Mouse (Mus musculus) testis, adult 2 months (tissue): ENCODE data around the gene Gm17606. TPM values are rescaled to one million over a fixed set of nuclear protein-coding genes. Genes with fewer than 3 reads are reported as not detected.

Experiments
- H3K27ac ChIP-seq: fragments of 200-500 bp; 2 replicates; pipeline ENCODE4 v1.5.1; 2012; ENCODE audit warnings: low read depth, low read length; ENCODE audit not compliant: control insufficient read depth, insufficient read depth
- H3K27me3 ChIP-seq: fragments of 200-500 bp; 2 replicates; pipeline ENCODE4 v1.6.1; 2012; ENCODE audit warnings: mild to moderate bottlenecking, low read length, moderate library complexity; ENCODE audit not compliant: control insufficient read depth, insufficient read depth
- H3K36me3 ChIP-seq: fragments of 200-500 bp; 2 replicates; pipeline ENCODE4 v1.6.1; 2012; ENCODE audit warnings: mild to moderate bottlenecking, low read length; ENCODE audit not compliant: control insufficient read depth, insufficient read depth
- H3K4me1 ChIP-seq: fragments of 200-500 bp; 2 replicates; pipeline ENCODE4 v1.6.1; 2012; ENCODE audit warnings: low read length; ENCODE audit not compliant: control insufficient read depth, insufficient read depth
- H3K4me3 ChIP-seq: fragments of 200-500 bp; 2 replicates; pipeline ENCODE4 v1.5.1; 2012; ENCODE audit warnings: low read depth, mild to moderate bottlenecking, low read length, moderate library complexity, mixed read lengths; ENCODE audit not compliant: control insufficient read depth
- CTCF ChIP-seq: fragments of 200-500 bp; IDR thresholded peaks from 2 replicates; pipeline ENCODE4 v1.5.1; 2012; ENCODE audit warnings: low read depth, mild to moderate bottlenecking, inconsistent platforms, low read length, moderate library complexity; ENCODE audit not compliant: control insufficient read depth, insufficient read depth, insufficient replicate concordance
- POLR2A ChIP-seq: fragments of 200-500 bp; IDR thresholded peaks from 2 replicates; pipeline ENCODE4 v1.6.1; 2012; ENCODE audit warnings: low read depth, mild to moderate bottlenecking, inconsistent platforms, low read length, moderate library complexity; ENCODE audit not compliant: control insufficient read depth
- polyA plus RNA-seq: library from polyadenylated mRNA; depleted of rRNA; stranded (reverse); fragments of >200 nt; gene quantifications from 2 replicates; pipeline ENCODE4 v1.2.3, GENCODE M21; 2012

Gm17606 gene
- polyA plus RNA-seq, 1 experiment, result not detected

- no peaks in the 10 kb centered on the region for H3K36me3 ChIP-seq
- H3K4me3 ChIP-seq, result no peak overlapping the region
- no peak overlapping the region for H3K27ac ChIP-seq
- peaks cover 12% of the 10 kb centered on the region for H3K4me1 ChIP-seq
- no peak for TF ChIP-seq POLR2A
- no peak for TF ChIP-seq CTCF
- no peaks in the 10 kb centered on the region for H3K27me3 ChIP-seq
Measured at GRCm38 (mm10) chr14:54628103-54628502, 12.6 kb upstream of the Gm17606 start.

- TF ChIP-seq POLR2A (no peak), CTCF (no peak)
- H3K27ac ChIP-seq, result no peak overlapping the region
- peaks cover 12% of the 10 kb centered on the region for H3K4me1 ChIP-seq
- H3K4me3 ChIP-seq, result no peak overlapping the region
- H3K27me3 ChIP-seq, result no peaks in the 10 kb centered on the region
- no peaks in the 10 kb centered on the region for H3K36me3 ChIP-seq
Measured at GRCm38 (mm10) chr14:54629797-54630196, 11.0 kb upstream of the Gm17606 start.

GRCm38 (mm10) chr14:54630583-54631239 lies 10.0 kb upstream of the Gm17606 start:
- H3K4me1 ChIP-seq, result peaks cover 12% of the 10 kb centered on the region
- TF ChIP-seq POLR2A (no peak), CTCF (no peak)
- no peak overlapping the region for H3K27ac ChIP-seq
- no peak overlapping the region for H3K4me3 ChIP-seq
- no peaks in the 10 kb centered on the region for H3K27me3 ChIP-seq
- no peaks in the 10 kb centered on the region for H3K36me3 ChIP-seq

- H3K27ac ChIP-seq, result no peak overlapping the region
- H3K4me3 ChIP-seq, result peak overlapping the region; percentile 82
- peaks cover 12% of the 10 kb centered on the region for H3K4me1 ChIP-seq
- no peaks in the 10 kb centered on the region for H3K27me3 ChIP-seq
- TF ChIP-seq CTCF (no peak), POLR2A (no peak)
- H3K36me3 ChIP-seq, result no peaks in the 10 kb centered on the region
Measured at GRCm38 (mm10) chr14:54631240-54631599, 9.5 kb upstream of the Gm17606 start.

- H3K27me3 ChIP-seq, result no peaks in the 10 kb centered on the region
- H3K4me1 ChIP-seq, result peaks cover 12% of the 10 kb centered on the region
- peak overlapping the region; percentile 82 for H3K4me3 ChIP-seq
- no peak for TF ChIP-seq CTCF
- peak; percentile 34; the same call in 1 of the 2 replicates for TF ChIP-seq POLR2A
- no peaks in the 10 kb centered on the region for H3K36me3 ChIP-seq
- H3K27ac ChIP-seq, result no peak overlapping the region
Measured at GRCm38 (mm10) chr14:54632252-54632651, 8.5 kb upstream of the Gm17606 start.

- no peak; the same call in 1 of the 2 replicates for TF ChIP-seq CTCF
- H3K4me3 ChIP-seq, result no peak overlapping the region
- H3K27ac ChIP-seq, result no peak overlapping the region
- peaks cover 12% of the 10 kb centered on the region for H3K4me1 ChIP-seq
- H3K27me3 ChIP-seq, result no peaks in the 10 kb centered on the region
- H3K36me3 ChIP-seq, result no peaks in the 10 kb centered on the region
Measured at GRCm38 (mm10) chr14:54634182-54634581, 6.6 kb upstream of the Gm17606 start.

- no peaks in the 10 kb centered on the region for H3K27me3 ChIP-seq
- TF ChIP-seq CTCF (peak; percentile 89), POLR2A (no peak)
- no peaks in the 10 kb centered on the region for H3K36me3 ChIP-seq
- peaks cover 15% of the 10 kb centered on the region for H3K4me1 ChIP-seq
- no peak overlapping the region for H3K4me3 ChIP-seq
- no peak overlapping the region for H3K27ac ChIP-seq
Measured at GRCm38 (mm10) chr14:54636954-54637353, 3.8 kb upstream of the Gm17606 start.

GRCm38 (mm10) chr14:54638210-54638609 lies 2.5 kb upstream of the Gm17606 start:
- H3K36me3 ChIP-seq, result no peaks in the 10 kb centered on the region
- no peak overlapping the region for H3K4me3 ChIP-seq
- TF ChIP-seq POLR2A, result no peak
- no peak for TF ChIP-seq CTCF

GRCm38 (mm10) chr14:54640121-54640520 lies 631 bp upstream of the Gm17606 start:
- Histone ChIP-seq H3K27me3 (no peaks in the 10 kb centered on the region), H3K4me3 (no peak overlapping the region), H3K4me1 (peaks cover 16% of the 10 kb centered on the region), H3K27ac (no peak overlapping the region), H3K36me3 (no peaks in the 10 kb centered on the region)
- TF ChIP-seq POLR2A (no peak), CTCF (no peak)

More at GRCm38 (mm10) chr14:54638210-54638609, 2.5 kb upstream of the Gm17606 start:
- H3K4me1 ChIP-seq, result peaks cover 16% of the 10 kb centered on the region
- no peaks in the 10 kb centered on the region for H3K27me3 ChIP-seq
- H3K27ac ChIP-seq, result no peak overlapping the region
